19 mouse cellular contexts compared by ENCODE assay signal in the genomic region with DNA sequence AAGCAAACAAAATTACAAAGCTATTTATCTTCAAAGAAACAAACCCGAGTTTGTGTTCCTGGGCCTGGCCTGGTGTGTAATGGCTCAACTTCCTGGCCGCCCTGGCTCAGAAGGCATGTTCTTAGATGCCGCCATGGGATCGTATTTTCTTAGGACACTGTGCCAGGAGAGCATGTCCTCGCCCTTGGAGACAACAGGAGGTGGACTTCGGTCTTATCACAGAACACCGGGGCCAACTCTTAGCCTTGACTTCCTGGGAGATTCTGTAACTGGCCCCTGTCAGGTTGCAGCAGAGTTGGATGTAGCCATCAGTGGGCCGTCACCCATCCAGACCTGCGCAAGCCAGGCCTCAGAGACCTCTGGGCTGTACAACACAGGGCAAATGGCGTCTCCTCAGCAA. TPM values are rescaled to one million over a fixed set of nuclear protein-coding genes. Genes with fewer than 3 reads are reported as not detected.
DNase-seq lines count a peak whose midpoint lies in the region; ATAC-seq and TF ChIP-seq lines count a peak whose summit lies in the region.
"Had no signal": no experiment of that assay in that cellular context is flagged by ENCODE, and none has a peak within 500 bp of the region (broad histone marks: within the 10 kb centered on the region; RNA-seq: fewer than 3 reads in every experiment).

No protein-coding gene starts in this region.

- TF ChIP-seq POLR2A in kidney, adult 2 months (IDR thresholded peaks at IDR 0.05; ENCODE audit: low read depth, low read length) = no peak
- peak; percentile 27; the same call in 1 of the 2 replicates for TF ChIP-seq POLR2A in small intestine, adult 2 months (IDR thresholded peaks at IDR 0.05; ENCODE audit: low read depth, low read length)
- TF ChIP-seq POLR2A in thymus, adult 2 months (IDR thresholded peaks at IDR 0.05; ENCODE audit: control insufficient read depth, extremely low read depth, insufficient read depth, low read length, poor library complexity) = no peak

- H3K27me3 ChIP-seq in kidney, adult 2 months (replicated peaks; ENCODE audit: control insufficient read depth, insufficient read depth, low read length) = no peaks in the 10 kb centered on the region
- no peaks in the 10 kb centered on the region for H3K27me3 ChIP-seq in small intestine, adult 2 months (ENCODE audit: control insufficient read depth, insufficient read depth, low read length)
- no peaks in the 10 kb centered on the region for H3K27me3 ChIP-seq in thymus, adult 2 months (ENCODE audit: control insufficient read depth, insufficient read depth, low read length)

- WGBS in kidney, adult 2 months = 57% methylated on average over 10 of the region's 10 CpGs
- 26% methylated on average over 10 of the region's 10 CpGs for WGBS in small intestine, adult 2 months
- WGBS in thymus, adult 2 months = 84% methylated on average over 10 of the region's 10 CpGs

- TF ChIP-seq CTCF in kidney, adult 2 months (conservative IDR thresholded peaks at IDR 0.05; ENCODE audit: insufficient read depth, insufficient read length, low read depth, low read length) = no peak
- no peak for TF ChIP-seq CTCF in left cerebral cortex, adult 2 months (IDR thresholded peaks at IDR 0.05)
- no peak for TF ChIP-seq CTCF in small intestine, adult 2 months (IDR thresholded peaks at IDR 0.05; ENCODE audit: extremely low read depth, insufficient read length, insufficient replicate concordance, low read depth, low read length)
- TF ChIP-seq CTCF in thymus, adult 2 months (IDR thresholded peaks at IDR 0.05; ENCODE audit: borderline replicate concordance, control insufficient read depth, extremely low read depth, insufficient read depth, low read length, poor library complexity) = no peak

- no peak overlapping the region for H3K4me3 ChIP-seq in kidney, adult 2 months (ENCODE audit: insufficient read depth, low read depth, low read length)
- H3K4me3 ChIP-seq in left cerebral cortex, adult 2 months = no peak overlapping the region
- H3K4me3 ChIP-seq in small intestine, adult 2 months (ENCODE audit: low read depth, low read length) = peak overlapping the region; percentile 75
- no peak overlapping the region for H3K4me3 ChIP-seq in thymus, adult 2 months (ENCODE audit: control insufficient read depth, insufficient read depth, low read length)
- H3K4me3 ChIP-seq: embryonic facial prominence, embryonic 10.5 days; forebrain, embryonic 15.5 days; hindbrain, embryonic 12.5 days; midbrain, embryonic 15.5 days; neural tube, embryonic 13.5 days had no signal

- H3K27ac ChIP-seq in kidney, adult 2 months (ENCODE audit: insufficient read depth, low read depth, low read length) = peak overlapping the region; percentile 96
- H3K27ac ChIP-seq in left cerebral cortex, adult 2 months = peak overlapping the region; percentile 55
- peak overlapping the region; percentile 99 for H3K27ac ChIP-seq in small intestine, adult 2 months (ENCODE audit: insufficient read depth, low read depth, low read length)
- H3K27ac ChIP-seq in thymus, adult 2 months (ENCODE audit: control insufficient read depth, insufficient read depth, low read length) = no peak overlapping the region
- H3K27ac ChIP-seq: embryonic facial prominence, embryonic 10.5 days; forebrain, embryonic 15.5 days; hindbrain, embryonic 12.5 days had no signal

- no peaks in the 10 kb centered on the region for H3K36me3 ChIP-seq in kidney, adult 2 months (ENCODE audit: control insufficient read depth, insufficient read depth, low read length)
- peaks cover 5% of the 10 kb centered on the region for H3K36me3 ChIP-seq in small intestine, adult 2 months (ENCODE audit: control insufficient read depth, insufficient read depth, low read length)
- no peaks in the 10 kb centered on the region for H3K36me3 ChIP-seq in thymus, adult 2 months (ENCODE audit: control insufficient read depth, insufficient read depth, low read length)
- H3K36me3 ChIP-seq: embryonic facial prominence, embryonic 10.5 days; forebrain, embryonic 15.5 days; hindbrain, embryonic 12.5 days; midbrain, embryonic 15.5 days; neural tube, embryonic 13.5 days had no signal

- DNase-seq in kidney, adult 2 months = peak; percentile 85
- no peak for DNase-seq in kidney, postnatal 4 days
- no peak for DNase-seq in left cerebral cortex, adult 2 months (ENCODE audit: extremely low spot score in 1 of 2, low spot score in 2 of 2)
- no peak for DNase-seq in left cerebral cortex, postnatal 4 days
- no peak for DNase-seq in thymus, adult 2 months
- DNase-seq: adrenal gland, postnatal 10 days; cerebellum, adult 2 months; gastrocnemius, postnatal 10 days; heart, adult 11 months; right cerebral cortex, adult 18-20 months; right cerebral cortex, postnatal 4 days had no signal

- ATAC-seq in frontal cortex, adult (ENCODE audit: low TSS enrichment) = no peak
- ATAC-seq: forebrain, embryonic 15.5 days; midbrain, embryonic 15.5 days had no signal

- intact Hi-C loops in left cerebral cortex, adult 2 months (cut with DNase I) = no loop called here
- intact Hi-C loops in left cerebral cortex, postnatal 4 days (cut with DNase I) = no loop called here

- peaks cover 22% of the 10 kb centered on the region for H3K4me1 ChIP-seq in kidney, adult 2 months (ENCODE audit: control insufficient read depth, insufficient read depth, low read length)
- peaks cover 34% of the 10 kb centered on the region for H3K4me1 ChIP-seq in small intestine, adult 2 months (ENCODE audit: control insufficient read depth, insufficient read depth, insufficient read length, low read length)
- peaks cover 37% of the 10 kb centered on the region for H3K4me1 ChIP-seq in thymus, adult 2 months (replicated peaks; ENCODE audit: control insufficient read depth, insufficient read depth, low read length)

RNA-seq across cellular contexts. Expression of gene Degs2, which starts 2.5 kb away (rescaled TPM):
- polyA plus RNA-seq in kidney, adult 2 months (2012; rRNA removed) = 24.2 and 28.8 TPM in 2 replicates
- 1 to 10 TPM; 4.8 to 5.5 TPM for total RNA-seq in left cerebral cortex, adult 2 months (2021)
- total RNA-seq in left cerebral cortex, postnatal 4 days (2021) = not detected
- polyA plus RNA-seq in small intestine, adult 2 months (2012; rRNA removed) = 211 and 406 TPM in 2 replicates
- polyA plus RNA-seq in thymus, adult 2 months (2012; rRNA removed) = 21.1 and 21.6 TPM in 2 replicates
- total RNA-seq: adrenal gland, postnatal 10 days; common myeloid progenitor, adult 5-6 weeks had no signal
